Mouse (Mus musculus) lung, postnatal 25 days (tissue): ENCODE measurements around the gene Tnfaip1.

Experiments
- DNase-seq: peaks from one replicate; pipeline ENCODE4 v3.0.0; 2022; ENCODE audit warnings: low spot score

Tnfaip1 gene

DNA sequence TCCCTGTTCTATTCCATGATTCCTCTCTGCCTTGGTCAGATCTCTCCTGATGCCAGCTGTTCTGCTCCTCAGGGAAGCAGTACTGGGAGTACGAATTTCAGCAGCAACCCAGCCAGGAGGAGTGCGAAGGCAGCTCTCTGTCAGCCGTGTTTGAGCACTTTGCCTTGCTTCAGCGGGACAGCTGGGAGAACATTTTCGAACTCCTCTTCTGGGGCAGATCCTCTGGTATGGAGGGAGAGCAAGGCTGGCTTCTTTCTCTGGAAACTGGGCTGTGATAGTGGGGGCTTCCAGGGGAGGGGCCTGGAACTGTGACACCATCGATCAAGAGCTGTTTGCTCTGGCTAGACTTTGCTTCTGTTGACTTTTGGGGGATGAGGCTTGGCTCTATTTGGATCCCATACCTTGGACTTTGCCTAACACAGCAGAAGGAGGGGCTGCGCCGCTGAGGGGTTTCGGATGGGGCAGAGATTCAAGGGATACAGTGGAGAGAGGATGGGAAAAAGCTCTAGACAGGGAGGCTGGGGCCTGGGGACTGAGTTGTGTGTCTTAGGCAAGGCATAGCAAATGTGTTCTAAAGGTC is 35.4 kb downstream of the Tnfaip1 start:
- no peak for DNase-seq

DNA sequence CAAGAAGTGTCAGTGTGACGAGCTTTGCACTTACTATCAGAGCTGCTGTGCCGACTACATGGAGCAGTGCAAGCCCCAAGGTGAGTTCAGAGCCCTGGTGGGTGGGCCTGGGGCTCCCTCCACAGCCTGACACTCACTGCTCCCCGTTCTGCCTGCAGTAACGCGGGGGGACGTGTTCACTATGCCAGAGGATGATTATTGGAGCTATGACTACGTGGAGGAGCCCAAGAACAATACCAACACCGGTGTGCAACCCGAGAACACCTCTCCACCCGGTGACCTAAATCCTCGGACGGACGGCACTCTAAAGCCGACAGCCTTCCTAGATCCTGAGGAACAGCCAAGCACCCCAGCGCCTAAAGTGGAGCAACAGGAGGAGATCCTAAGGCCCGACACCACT is 36.6 kb downstream of the Tnfaip1 start:
- DNase-seq = no peak

- DNase-seq = no peak
Observed at GRCm38 (mm10) chr11:78499004-78499403, 37.1 kb downstream of the Tnfaip1 start, which contains the start of gene Vtn. Gene Vtn (plus strand): TSS chr11:78499091.

DNA sequence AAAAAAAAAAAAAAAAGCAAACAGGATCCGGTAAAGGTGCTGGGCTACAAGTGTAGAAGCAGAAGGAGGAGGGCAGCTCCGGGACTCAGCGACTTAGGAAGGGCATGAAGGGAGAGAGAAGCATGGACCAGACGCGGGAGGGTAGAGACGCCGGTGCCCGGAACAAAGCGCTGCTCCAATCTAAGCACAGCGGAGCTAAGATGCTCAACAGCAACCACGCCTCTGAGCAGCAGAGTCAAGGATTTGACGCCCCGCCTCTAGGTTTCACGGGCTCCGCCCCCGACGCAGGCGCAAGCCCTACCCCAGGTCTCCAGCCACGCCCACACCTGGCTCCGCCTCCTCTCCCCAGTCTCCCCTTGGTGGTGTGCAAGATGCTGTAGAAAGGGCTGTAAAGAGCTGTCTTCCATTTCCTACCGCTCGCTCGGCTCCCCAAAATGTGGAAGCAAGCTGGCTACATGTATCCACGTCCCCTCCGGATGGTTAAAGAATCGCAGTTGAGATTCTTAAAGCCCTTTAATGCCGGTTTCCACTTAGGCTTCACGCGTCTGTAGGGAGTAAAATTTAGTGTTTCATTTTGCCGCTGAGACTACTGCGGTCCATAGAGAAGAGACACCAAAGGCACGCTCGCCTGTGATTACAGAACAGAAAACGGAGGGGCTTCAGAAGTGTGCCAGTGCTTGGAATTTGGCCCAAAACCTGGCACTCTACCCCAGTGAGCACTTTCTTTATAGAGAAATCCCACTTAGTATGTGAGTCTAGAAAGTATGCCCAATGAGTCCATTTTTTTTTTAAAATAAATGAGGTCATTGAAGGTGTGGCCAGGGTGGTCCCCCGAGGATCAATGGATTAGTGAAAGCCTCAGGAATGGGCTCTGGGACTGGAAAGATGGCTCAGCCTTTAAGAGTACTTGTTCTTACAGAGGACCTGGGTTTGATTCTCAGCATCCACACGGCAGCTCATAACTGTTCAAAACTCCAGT is 38.3 kb downstream of the Tnfaip1 start, which contains the start of gene Sarm1:
Gene Sarm1 (minus strand): TSS at position 211 of the 979 bp plus-strand sequence.
- DNase-seq = peak; percentile 93

GRCm38 (mm10) chr11:78497071-78497541 is 39.0 kb downstream of the Tnfaip1 start:
- DNase-seq = no peak

GRCm38 (mm10) chr11:78495904-78496303 is 40.2 kb downstream of the Tnfaip1 start:
- DNase-seq = peak; percentile 7

GRCm38 (mm10) chr11:78490781-78491241 is 45.3 kb downstream of the Tnfaip1 start:
- DNase-seq = no peak

- peak; percentile 70 for DNase-seq
Observed at GRCm38 (mm10) chr11:78488168-78488567, 48.0 kb downstream of the Tnfaip1 start.

- DNase-seq = no peak
Observed at GRCm38 (mm10) chr11:78483639-78484038, 52.5 kb downstream of the Tnfaip1 start.

GRCm38 (mm10) chr11:78475289-78475688 is 60.8 kb downstream of the Tnfaip1 start:
- no peak for DNase-seq
